Mouse (Mus musculus): ENCODE measurements around the gene Ddx17. TPM values are rescaled to one million over a fixed set of nuclear protein-coding genes. Genes with fewer than 3 reads are reported as not detected.

The Ddx17 gene
- polyA plus RNA-seq, 1 experiment from 2014 or later: 11.3 TPM

- Histone ChIP-seq H3K4me2 (ENCODE audit: low read depth, low read length) (no peak overlapping the region), H3K27me3 (ENCODE audit: control insufficient read depth, insufficient read depth, low read depth, low read length) (peaks cover 47% of the 10 kb centered on the region), H3K9ac (ENCODE audit: low read depth, low read length) (no peak overlapping the region), H3K4me3 (ENCODE audit: low read depth, low read length) (no peak overlapping the region), H3K36me3 (ENCODE audit: control insufficient read depth, insufficient read depth) (no peaks in the 10 kb centered on the region), H3K4me1 (ENCODE audit: control insufficient read depth, low read depth, low read length) (no peaks in the 10 kb centered on the region), H3K27ac (ENCODE audit: low read length) (no peak overlapping the region), H3K9me3 (replicated peaks; ENCODE audit: control insufficient read depth, low read length) (no peaks in the 10 kb centered on the region)
- 65% methylated on average over 17 of the region's 17 CpGs for WGBS (ENCODE audit: insufficient replicate concordance)
- no peak for ATAC-seq (ENCODE audit: low read depth)
Observed at GRCm38 (mm10) chr15:79500110-79500509, 46.4 kb downstream of the Ddx17 start.

- WGBS (ENCODE audit: insufficient replicate concordance): 47% methylated on average over 18 of the region's 18 CpGs
- H3K36me3 ChIP-seq (ENCODE audit: control insufficient read depth, insufficient read depth): no peaks in the 10 kb centered on the region
- no peaks in the 10 kb centered on the region for H3K9me3 ChIP-seq (replicated peaks; ENCODE audit: control insufficient read depth, low read length)
- ATAC-seq (ENCODE audit: low read depth): no peak
- no peak overlapping the region for H3K27ac ChIP-seq (ENCODE audit: low read length)
- no peak overlapping the region for H3K4me3 ChIP-seq (ENCODE audit: low read depth, low read length)
- no peaks in the 10 kb centered on the region for H3K4me1 ChIP-seq (ENCODE audit: control insufficient read depth, low read depth, low read length)
- H3K9ac ChIP-seq (ENCODE audit: low read depth, low read length): no peak overlapping the region
- H3K4me2 ChIP-seq (ENCODE audit: low read depth, low read length): no peak overlapping the region
- peaks cover 12% of the 10 kb centered on the region for H3K27me3 ChIP-seq (ENCODE audit: control insufficient read depth, insufficient read depth, low read depth, low read length)
Observed at GRCm38 (mm10) chr15:79493527-79493926, 53.0 kb downstream of the Ddx17 start.

DNA sequence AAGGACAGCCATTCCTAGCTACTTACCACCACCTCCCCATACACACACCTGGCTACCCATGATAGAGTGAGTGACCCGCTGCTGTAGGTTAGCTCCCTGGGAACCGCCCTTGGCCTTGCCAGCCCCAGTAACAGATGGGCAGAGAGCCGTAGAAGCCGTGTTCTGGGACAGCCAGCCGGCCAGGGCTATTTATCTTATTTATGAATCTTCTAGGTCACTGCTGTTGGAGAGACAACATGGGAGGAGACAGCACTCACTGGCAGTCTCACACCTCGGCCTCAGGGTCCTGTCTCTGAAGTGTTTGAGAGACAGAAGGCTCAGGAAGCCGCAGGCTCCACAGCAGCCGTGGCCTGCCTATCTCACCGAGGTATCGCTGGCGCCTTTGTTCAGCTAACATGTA lies 57.1 kb downstream of the Ddx17 start:
- ATAC-seq (ENCODE audit: low read depth): no peak
- WGBS (ENCODE audit: insufficient replicate concordance): 60% methylated on average over 11 of the region's 11 CpGs
- H3K4me1 ChIP-seq (ENCODE audit: control insufficient read depth, low read depth, low read length): no peaks in the 10 kb centered on the region
- no peak overlapping the region for H3K9ac ChIP-seq (ENCODE audit: low read depth, low read length)
- H3K27me3 ChIP-seq (ENCODE audit: control insufficient read depth, insufficient read depth, low read depth, low read length): peaks cover 12% of the 10 kb centered on the region
- no peaks in the 10 kb centered on the region for H3K36me3 ChIP-seq (ENCODE audit: control insufficient read depth, insufficient read depth)
- no peak overlapping the region for H3K4me2 ChIP-seq (ENCODE audit: low read depth, low read length)
- no peak overlapping the region for H3K4me3 ChIP-seq (ENCODE audit: low read depth, low read length)
- no peaks in the 10 kb centered on the region for H3K9me3 ChIP-seq (replicated peaks; ENCODE audit: control insufficient read depth, low read length)
- H3K27ac ChIP-seq (ENCODE audit: low read length): no peak overlapping the region

DNA sequence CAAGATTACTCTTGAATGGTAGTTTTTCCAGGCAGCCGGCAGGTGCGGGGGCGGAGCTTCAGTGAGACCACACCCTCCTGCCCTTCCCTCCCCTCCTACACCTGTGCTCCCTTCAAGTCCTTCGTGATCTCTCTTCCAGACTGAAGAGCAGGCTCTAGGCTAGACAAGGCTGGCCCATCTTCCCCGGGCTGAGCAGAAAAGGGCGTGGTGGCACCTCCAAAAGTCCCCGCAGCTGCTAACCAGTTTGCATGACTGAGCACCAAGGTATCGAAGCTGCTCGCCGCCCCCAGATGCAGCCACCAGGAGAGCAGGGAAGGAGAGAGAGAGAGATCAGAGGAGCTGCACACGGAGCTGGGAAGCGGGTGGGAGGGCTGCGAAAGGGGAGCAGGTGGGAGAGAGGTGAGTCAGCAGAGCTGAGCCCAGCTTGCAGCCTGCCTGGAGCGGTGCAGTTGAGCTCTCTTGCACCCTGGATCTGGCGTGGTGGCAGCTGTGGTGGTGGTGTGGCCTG lies 65.3 kb downstream of the Ddx17 start:
- 11% methylated on average over 15 of the region's 15 CpGs for WGBS (ENCODE audit: insufficient replicate concordance)

More for the DNA sequence above, 65.3 kb downstream of the Ddx17 start:
- H3K9ac ChIP-seq (ENCODE audit: low read depth, low read length): no peak overlapping the region
- no peaks in the 10 kb centered on the region for H3K36me3 ChIP-seq (ENCODE audit: control insufficient read depth, insufficient read depth)
- H3K4me1 ChIP-seq (ENCODE audit: control insufficient read depth, low read depth, low read length): no peaks in the 10 kb centered on the region
- peaks cover 8% of the 10 kb centered on the region; the same call in 1 of the 2 replicates for H3K27me3 ChIP-seq (ENCODE audit: control insufficient read depth, insufficient read depth, low read depth, low read length)
- H3K4me3 ChIP-seq (ENCODE audit: low read depth, low read length): no peak overlapping the region
- H3K9me3 ChIP-seq (replicated peaks; ENCODE audit: control insufficient read depth, low read length): no peaks in the 10 kb centered on the region
- H3K4me2 ChIP-seq (ENCODE audit: low read depth, low read length): no peak overlapping the region
- no peak for ATAC-seq (ENCODE audit: low read depth)
- no peak overlapping the region for H3K27ac ChIP-seq (ENCODE audit: low read length)

Small RNA genes lying within 50 kb of the gene (microRNA-seq; reads per million reads assigned to microRNA genes)
- gene Gm27903: not detected

Other genes starting within 250 kb of the Ddx17 start
- gene Pla2g6, start 218.4 kb downstream of the Ddx17 start, polyA plus RNA-seq (2015; fragmentation: Nextera tagmentation; extraction: Ambion mirVana): 16.7 and 19.5 TPM in 2 replicates
- gene Maff, start 200.1 kb downstream of the Ddx17 start, polyA plus RNA-seq (2015; fragmentation: Nextera tagmentation; extraction: Ambion mirVana): 2.3 and 3.3 TPM in 2 replicates
- gene Tmem184b, start 143.2 kb downstream of the Ddx17 start, polyA plus RNA-seq (2015; fragmentation: Nextera tagmentation; extraction: Ambion mirVana): 10.4 and 12.1 TPM in 2 replicates
- 4.2 and 4.8 TPM in 2 replicates for gene Csnk1e, start 91.2 kb downstream of the Ddx17 start, polyA plus RNA-seq (2015; fragmentation: Nextera tagmentation; extraction: Ambion mirVana)
- not detected in 2 replicates for gene Kcnj4, start 41.5 kb downstream of the Ddx17 start, polyA plus RNA-seq (2015; fragmentation: Nextera tagmentation; extraction: Ambion mirVana)
- 5.0 and 5.2 TPM in 2 replicates for gene Kdelr3, start 30.3 kb downstream of the Ddx17 start, polyA plus RNA-seq (2015; fragmentation: Nextera tagmentation; extraction: Ambion mirVana)
- 0.25 and 0.26 TPM in 2 replicates for gene Dmc1, start 58.4 kb upstream of the Ddx17 start, polyA plus RNA-seq (2015; fragmentation: Nextera tagmentation; extraction: Ambion mirVana)
- 0.14 and 0.15 TPM in 2 replicates for gene Fam227a, start 112.2 kb upstream of the Ddx17 start, polyA plus RNA-seq (2015; fragmentation: Nextera tagmentation; extraction: Ambion mirVana)
- gene Cby1, start 112.5 kb upstream of the Ddx17 start, polyA plus RNA-seq (2015; fragmentation: Nextera tagmentation; extraction: Ambion mirVana): 10.2 and 11.8 TPM in 2 replicates
- gene Tomm22, start 124.1 kb upstream of the Ddx17 start, polyA plus RNA-seq (2015; fragmentation: Nextera tagmentation; extraction: Ambion mirVana): 116 and 125 TPM in 2 replicates
- gene Josd1, start 141.2 kb upstream of the Ddx17 start, polyA plus RNA-seq (2015; fragmentation: Nextera tagmentation; extraction: Ambion mirVana): 19.2 and 21.6 TPM in 2 replicates
- 26.2 and 28.5 TPM in 2 replicates for gene Gtpbp1, start 144.1 kb upstream of the Ddx17 start, polyA plus RNA-seq (2015; fragmentation: Nextera tagmentation; extraction: Ambion mirVana)
- 3.0 and 3.1 TPM in 2 replicates for gene Sun2, start 195.8 kb upstream of the Ddx17 start, polyA plus RNA-seq (2015; fragmentation: Nextera tagmentation; extraction: Ambion mirVana)
- gene Dnal4, start 231.1 kb upstream of the Ddx17 start, polyA plus RNA-seq (2015; fragmentation: Nextera tagmentation; extraction: Ambion mirVana): 7.2 and 8.3 TPM in 2 replicates

Measured in liver, embryonic 16.5 days (tissue).